Mouse (Mus musculus) testis, postnatal 14 days (tissue): Measurements from ENCODE around the gene Clec2e.

Experiments
- DNase-seq: peaks from one replicate; pipeline ENCODE4 v3.0.0; 2021; ENCODE audit warnings: low spot score

The Clec2e gene

DNA sequence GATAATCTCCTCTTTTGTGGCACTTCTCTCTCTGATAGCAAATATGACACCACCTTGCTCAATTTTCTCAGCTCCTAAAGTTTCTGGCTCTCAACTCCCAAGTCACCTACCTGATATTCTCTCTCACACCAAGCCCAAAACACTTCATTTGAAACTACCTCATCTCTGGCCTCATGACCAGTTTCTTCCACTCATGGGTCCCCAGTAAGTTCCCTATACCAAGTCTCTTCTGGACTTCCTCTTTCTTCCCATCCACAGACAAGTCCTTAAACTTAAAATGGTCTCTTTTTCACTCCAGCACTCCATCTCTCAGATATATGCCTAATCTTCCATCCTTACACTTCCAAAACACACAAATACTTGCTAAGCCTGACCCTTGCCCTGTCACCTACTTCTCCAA lies 42.7 kb downstream of the Clec2e start:
- no peak for DNase-seq

- no peak for DNase-seq
Measured at GRCm38 (mm10) chr6:129056237-129056636, 44.5 kb downstream of the Clec2e start.

DNA sequence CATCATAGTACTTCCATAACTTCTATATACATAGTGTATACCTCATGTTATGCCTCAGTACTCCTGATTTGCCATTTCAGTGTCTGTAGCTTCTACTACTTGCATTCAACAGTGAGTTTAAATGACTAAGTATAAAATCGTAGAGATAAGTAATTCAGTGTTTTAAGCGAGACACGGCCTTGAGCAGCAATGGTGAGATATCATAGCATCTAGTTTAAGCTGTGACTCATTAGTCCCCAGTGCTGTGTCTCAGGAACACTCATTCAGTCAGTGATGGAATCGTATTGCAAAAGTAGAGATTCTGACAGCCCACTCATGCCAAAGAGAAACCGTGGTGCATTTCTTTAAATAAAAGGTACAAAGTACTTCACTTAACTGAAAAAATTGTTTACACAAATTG lies 49.0 kb downstream of the Clec2e start:
- DNase-seq, result no peak

DNA sequence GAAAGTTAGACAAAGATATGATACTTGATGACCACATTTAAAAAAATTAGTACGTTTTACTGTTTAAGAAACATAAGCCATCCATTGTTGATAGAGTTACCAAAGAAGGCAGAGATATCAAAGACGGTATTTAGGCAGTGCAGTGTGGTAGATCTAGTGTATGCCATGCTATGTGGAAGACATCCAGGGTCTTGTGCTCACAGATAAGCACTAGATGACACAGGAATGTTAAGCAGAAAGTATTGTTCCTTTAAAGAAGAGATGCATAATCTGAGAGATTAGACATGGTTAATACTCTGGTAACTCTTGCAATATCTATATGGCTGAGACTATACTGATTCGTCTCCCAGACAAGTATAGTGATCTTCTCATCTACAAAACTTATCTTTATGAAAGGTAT lies 49.6 kb downstream of the Clec2e start:
- no peak for DNase-seq

- DNase-seq, result no peak
Measured at GRCm38 (mm10) chr6:129049596-129050251, 51.0 kb downstream of the Clec2e start.

DNA sequence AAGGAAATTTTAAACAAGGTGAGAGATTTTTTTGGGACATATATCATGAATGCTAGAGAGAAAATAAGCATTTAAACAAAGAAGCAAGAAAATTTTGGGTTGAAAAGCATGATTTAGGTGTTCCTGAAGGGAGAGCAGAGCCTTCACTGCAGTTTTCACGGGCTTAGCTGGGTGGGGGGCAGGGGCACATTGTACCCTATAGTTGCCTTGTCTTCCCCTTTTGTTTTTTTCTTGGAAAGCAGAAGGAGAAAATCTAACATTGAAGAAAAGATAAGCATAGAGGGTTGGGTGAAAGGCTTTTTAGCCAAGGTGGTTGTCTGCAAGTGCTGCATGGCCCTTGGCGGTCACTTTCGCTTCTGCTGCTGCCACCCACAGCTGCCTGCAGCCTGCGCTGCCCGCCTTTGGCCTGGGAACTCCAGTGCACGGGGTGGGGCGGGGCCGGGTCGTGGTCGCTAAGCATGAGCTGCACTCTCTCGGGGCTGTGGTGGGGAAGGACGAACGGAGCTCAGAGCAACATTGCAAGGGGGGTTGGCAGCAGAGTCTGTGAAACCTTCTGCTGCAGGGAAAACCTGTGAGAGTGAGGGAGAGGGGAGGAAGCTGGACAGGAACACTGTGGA lies 51.7 kb downstream of the Clec2e start:
- peak; percentile 14 for DNase-seq

DNA sequence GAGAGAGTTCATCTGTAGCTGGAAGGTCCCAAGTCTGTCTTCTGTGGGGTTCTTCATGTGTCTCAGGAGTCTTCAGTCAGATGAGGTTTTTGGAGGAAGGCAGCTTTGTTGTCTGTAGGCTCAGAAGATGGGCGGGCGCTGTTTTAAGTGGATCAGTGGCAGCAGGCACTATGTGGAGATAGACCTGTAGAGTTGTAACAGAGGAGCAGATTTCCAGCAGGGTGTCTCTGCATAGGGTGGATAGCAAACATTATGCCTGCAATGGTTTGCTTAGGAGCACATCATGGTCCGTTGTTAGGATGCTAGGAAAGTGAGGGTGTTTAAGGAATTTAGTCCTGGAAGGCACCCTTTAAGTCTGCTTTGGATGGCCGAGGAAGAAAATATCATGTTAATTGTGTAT lies 52.3 kb downstream of the Clec2e start:
- no peak for DNase-seq

GRCm38 (mm10) chr6:129045601-129046000 lies 55.1 kb downstream of the Clec2e start, which contains the start of gene Klrb1f:
TSS of gene Klrb1f (plus strand) at chr6:129045901.
- no peak for DNase-seq

GRCm38 (mm10) chr6:129042470-129042869 lies 58.2 kb downstream of the Clec2e start:
- no peak for DNase-seq
